Mouse (Mus musculus): ENCODE measurements at regions not wholly inside any gene's neighbourhood (a gene's known extent, or its start where the extent isn't known, plus 50 kb on each side); places are given as distances from the start of the nearest gene placed in this dataset.

DNA sequence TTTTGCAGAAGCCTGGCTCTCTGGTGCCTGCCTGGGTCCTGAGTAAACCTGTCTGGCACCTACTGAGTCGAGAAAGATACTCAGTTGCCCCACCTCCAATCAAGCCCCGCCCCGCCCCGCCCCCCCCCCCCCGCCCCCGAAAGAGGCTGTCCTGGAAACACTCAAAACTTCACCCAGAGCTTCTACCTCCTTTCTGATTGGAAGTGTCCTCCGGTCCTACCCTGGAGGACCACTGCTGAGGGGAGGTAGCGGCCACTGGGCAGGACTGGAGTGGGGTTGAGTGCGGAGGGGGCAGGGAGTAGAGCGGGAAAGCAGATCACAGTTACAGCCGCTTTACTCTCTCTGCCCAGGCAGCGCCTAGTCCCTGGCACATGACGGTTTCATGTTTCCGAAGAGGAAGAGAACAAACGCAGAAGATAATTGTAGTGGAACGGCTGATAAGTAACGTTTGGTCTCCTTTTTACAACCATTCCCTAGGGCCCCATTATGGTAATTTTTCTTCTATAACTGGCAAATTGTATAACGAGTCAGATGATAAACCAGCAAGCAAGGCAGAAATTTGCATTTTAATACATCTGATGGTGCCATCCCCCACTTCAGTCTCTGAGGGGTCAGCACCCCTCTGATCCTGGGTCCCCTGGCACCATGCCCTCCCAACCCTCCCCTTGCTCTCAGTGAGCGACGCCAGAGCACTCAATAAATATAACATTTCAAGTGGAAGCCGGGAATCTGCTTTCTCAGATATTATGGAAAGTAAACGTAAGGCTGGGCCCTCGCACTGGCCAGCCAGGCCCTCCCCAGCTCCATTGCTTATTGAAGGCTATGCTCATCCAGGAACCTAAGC, 221.5 kb upstream of the Rpl38 start:
- Histone ChIP-seq H3K27ac (ENCODE audit: low read depth, low read length) (no peak overlapping the region), H3K4me2 (replicated peaks; ENCODE audit: low read depth, low read length) (peak overlapping the region; percentile 47), H3K9ac (ENCODE audit: low read depth, low read length) (peak overlapping the region; percentile 23; the same call in 1 of the 2 replicates), H3K9me3 (ENCODE audit: control insufficient read depth, low read length) (no peaks in the 10 kb centered on the region), H3K27me3 (ENCODE audit: control insufficient read depth, insufficient read depth, low read length) (peaks cover 3% of the 10 kb centered on the region; the same call in 1 of the 2 replicates), H3K36me3 (ENCODE audit: control insufficient read depth, insufficient read depth, low read length) (no peaks in the 10 kb centered on the region), H3K4me1 (ENCODE audit: control insufficient read depth, insufficient read depth, low read length) (peaks cover 31% of the 10 kb centered on the region), H3K4me3 (ENCODE audit: low read length) (peak overlapping the region; percentile 20; the same call in 1 of the 2 replicates)
- 3% methylated on average over 23 of the region's 23 CpGs for WGBS
- ATAC-seq (ENCODE audit: low FRiP score, low TSS enrichment): peak; percentile 89

DNA sequence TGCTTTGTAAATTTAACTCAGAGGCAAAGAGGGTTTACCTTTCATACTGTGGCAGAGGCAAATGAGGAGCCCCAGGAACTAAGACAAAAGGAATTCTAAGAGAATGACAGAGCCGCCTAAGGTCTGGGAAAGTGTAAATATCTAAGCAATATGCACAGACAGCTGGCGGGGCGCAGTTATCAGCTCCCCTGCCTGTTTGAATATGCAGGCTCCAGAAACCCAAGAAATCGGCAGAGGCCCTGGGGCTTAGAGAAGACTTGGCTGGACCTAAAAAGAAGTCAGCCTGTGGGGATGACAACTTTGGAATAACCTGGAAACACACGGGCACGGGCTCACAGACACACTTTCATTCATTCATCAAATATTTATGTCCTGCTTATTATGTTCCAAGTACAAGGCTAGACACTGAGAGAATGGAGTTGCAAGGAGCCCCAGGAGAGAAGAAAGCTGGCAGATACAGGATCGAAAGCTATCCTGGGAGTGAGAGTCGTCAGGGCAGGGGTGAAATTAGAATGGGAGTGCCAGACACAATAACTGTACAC, 222.2 kb upstream of the Rpl38 start:
- ATAC-seq (ENCODE audit: low FRiP score, low TSS enrichment): no peak
- peak overlapping the region; percentile 20; the same call in 1 of the 2 replicates for H3K4me3 ChIP-seq (ENCODE audit: low read length)
- 11% methylated on average over 8 of the region's 8 CpGs for WGBS

DNA sequence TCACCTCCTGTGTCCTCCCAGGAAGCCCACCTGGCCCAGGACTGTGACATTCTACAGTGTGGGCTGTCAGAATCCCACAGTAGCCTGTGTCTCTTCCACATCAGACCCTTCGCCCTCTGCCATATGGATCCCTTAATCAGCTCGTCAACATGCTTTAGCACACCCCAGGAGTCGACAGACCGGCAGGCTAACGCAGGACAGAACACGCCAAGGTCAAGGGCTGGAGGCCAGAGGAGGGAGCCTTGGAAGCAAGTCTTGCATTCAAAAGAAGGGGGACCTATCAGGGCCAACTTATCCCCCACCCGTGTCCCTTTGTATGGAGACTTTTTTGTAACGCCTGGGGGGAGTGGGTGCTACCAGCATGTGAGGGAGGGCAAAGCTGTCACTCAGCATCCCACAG, 224.1 kb upstream of the Rpl38 start:
- no peak overlapping the region for H3K4me2 ChIP-seq (replicated peaks; ENCODE audit: low read depth, low read length)
- peaks cover 3% of the 10 kb centered on the region; the same call in 1 of the 2 replicates for H3K27me3 ChIP-seq (ENCODE audit: control insufficient read depth, insufficient read depth, low read length)
- peaks cover 31% of the 10 kb centered on the region for H3K4me1 ChIP-seq (ENCODE audit: control insufficient read depth, insufficient read depth, low read length)
- H3K9ac ChIP-seq (ENCODE audit: low read depth, low read length): no peak overlapping the region
- H3K36me3 ChIP-seq (ENCODE audit: control insufficient read depth, insufficient read depth, low read length): no peaks in the 10 kb centered on the region
- no peaks in the 10 kb centered on the region for H3K9me3 ChIP-seq (ENCODE audit: control insufficient read depth, low read length)
- H3K27ac ChIP-seq (ENCODE audit: low read depth, low read length): no peak overlapping the region
- no peak overlapping the region for H3K4me3 ChIP-seq (ENCODE audit: low read length)
- 16% methylated on average over 8 of the region's 8 CpGs for WGBS
- ATAC-seq (ENCODE audit: low FRiP score, low TSS enrichment): 0 out of 2 replicates have a peak, but pooled peaks have one; percentile 29

More for the DNA sequence above, 222.2 kb upstream of the Rpl38 start:
- H3K9ac ChIP-seq (ENCODE audit: low read depth, low read length): no peak overlapping the region
- peaks cover 3% of the 10 kb centered on the region; the same call in 1 of the 2 replicates for H3K27me3 ChIP-seq (ENCODE audit: control insufficient read depth, insufficient read depth, low read length)
- peak overlapping the region; percentile 47 for H3K4me2 ChIP-seq (replicated peaks; ENCODE audit: low read depth, low read length)
- H3K27ac ChIP-seq (ENCODE audit: low read depth, low read length): no peak overlapping the region; the same call in 1 of the 2 replicates
- H3K4me1 ChIP-seq (ENCODE audit: control insufficient read depth, insufficient read depth, low read length): peaks cover 31% of the 10 kb centered on the region
- no peaks in the 10 kb centered on the region for H3K36me3 ChIP-seq (ENCODE audit: control insufficient read depth, insufficient read depth, low read length)
- no peaks in the 10 kb centered on the region for H3K9me3 ChIP-seq (ENCODE audit: control insufficient read depth, low read length)

GRCm38 (mm10) chr11:114443444-114443843, 224.9 kb upstream of the Rpl38 start:
- Histone ChIP-seq H3K27me3 (ENCODE audit: control insufficient read depth, insufficient read depth, low read length) (peaks cover 3% of the 10 kb centered on the region; the same call in 1 of the 2 replicates), H3K9me3 (ENCODE audit: control insufficient read depth, low read length) (no peaks in the 10 kb centered on the region), H3K4me1 (ENCODE audit: control insufficient read depth, insufficient read depth, low read length) (peaks cover 27% of the 10 kb centered on the region), H3K9ac (ENCODE audit: low read depth, low read length) (no peak overlapping the region), H3K27ac (ENCODE audit: low read depth, low read length) (no peak overlapping the region), H3K4me3 (ENCODE audit: low read length) (no peak overlapping the region), H3K36me3 (ENCODE audit: control insufficient read depth, insufficient read depth, low read length) (no peaks in the 10 kb centered on the region), H3K4me2 (replicated peaks; ENCODE audit: low read depth, low read length) (no peak overlapping the region)
- 47% methylated on average over 5 of the region's 5 CpGs for WGBS
- no peak for ATAC-seq (ENCODE audit: low FRiP score, low TSS enrichment)

GRCm38 (mm10) chr11:114439314-114439713, 229.0 kb upstream of the Rpl38 start:
- H3K4me3 ChIP-seq (ENCODE audit: low read length): no peak overlapping the region
- H3K27me3 ChIP-seq (ENCODE audit: control insufficient read depth, insufficient read depth, low read length): no peaks in the 10 kb centered on the region; the same call in 1 of the 2 replicates

DNA sequence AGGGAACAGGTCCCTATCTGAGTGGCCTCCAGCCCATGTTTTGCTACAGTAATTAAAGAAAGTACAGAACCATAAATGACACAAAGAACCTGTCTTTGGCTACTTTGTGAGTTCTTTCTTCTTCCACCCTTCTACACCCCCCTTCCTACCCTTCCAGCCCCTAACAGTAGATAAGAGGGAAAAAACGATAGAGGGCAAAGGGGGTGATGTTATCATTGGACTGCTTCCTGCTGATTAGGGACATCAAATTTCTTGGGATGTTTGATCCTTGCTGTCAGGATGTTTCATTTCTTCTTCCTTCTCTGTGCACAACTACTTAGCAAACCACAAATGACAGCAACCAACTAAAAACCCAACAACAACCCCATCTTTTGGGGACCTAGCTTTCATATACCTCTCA, 232.5 kb upstream of the Rpl38 start:
- Histone ChIP-seq H3K9ac (ENCODE audit: low read depth, low read length) (no peak overlapping the region), H3K36me3 (ENCODE audit: control insufficient read depth, insufficient read depth, low read length) (no peaks in the 10 kb centered on the region), H3K27ac (ENCODE audit: low read depth, low read length) (no peak overlapping the region), H3K9me3 (ENCODE audit: control insufficient read depth, low read length) (no peaks in the 10 kb centered on the region), H3K27me3 (ENCODE audit: control insufficient read depth, insufficient read depth, low read length) (peaks cover 4% of the 10 kb centered on the region; the same call in 1 of the 2 replicates), H3K4me2 (replicated peaks; ENCODE audit: low read depth, low read length) (no peak overlapping the region), H3K4me3 (ENCODE audit: low read length) (no peak overlapping the region), H3K4me1 (ENCODE audit: control insufficient read depth, insufficient read depth, low read length) (no peaks in the 10 kb centered on the region)
- no peak for ATAC-seq (ENCODE audit: low FRiP score, low TSS enrichment)
- 35% methylated on average over 1 of the region's 1 CpGs for WGBS

More at GRCm38 (mm10) chr11:114439314-114439713, 229.0 kb upstream of the Rpl38 start:
- Histone ChIP-seq H3K9ac (ENCODE audit: low read depth, low read length) (no peak overlapping the region), H3K9me3 (ENCODE audit: control insufficient read depth, low read length) (no peaks in the 10 kb centered on the region), H3K4me2 (replicated peaks; ENCODE audit: low read depth, low read length) (no peak overlapping the region), H3K4me1 (ENCODE audit: control insufficient read depth, insufficient read depth, low read length) (peaks cover 7% of the 10 kb centered on the region; the same call in 1 of the 2 replicates), H3K36me3 (ENCODE audit: control insufficient read depth, insufficient read depth, low read length) (no peaks in the 10 kb centered on the region), H3K27ac (ENCODE audit: low read depth, low read length) (no peak overlapping the region)
- 86% methylated on average over 4 of the region's 4 CpGs for WGBS
- no peak for ATAC-seq (ENCODE audit: low FRiP score, low TSS enrichment)

- no peak overlapping the region for H3K4me3 ChIP-seq (ENCODE audit: low read length)
- H3K9me3 ChIP-seq (ENCODE audit: control insufficient read depth, low read length): no peaks in the 10 kb centered on the region
- no peak overlapping the region for H3K27ac ChIP-seq (ENCODE audit: low read depth, low read length)
- ATAC-seq (ENCODE audit: low FRiP score, low TSS enrichment): no peak
- H3K36me3 ChIP-seq (ENCODE audit: control insufficient read depth, insufficient read depth, low read length): no peaks in the 10 kb centered on the region
- H3K4me1 ChIP-seq (ENCODE audit: control insufficient read depth, insufficient read depth, low read length): no peaks in the 10 kb centered on the region
- peaks cover 4% of the 10 kb centered on the region; the same call in 1 of the 2 replicates for H3K27me3 ChIP-seq (ENCODE audit: control insufficient read depth, insufficient read depth, low read length)
- H3K9ac ChIP-seq (ENCODE audit: low read depth, low read length): no peak overlapping the region
- 25% methylated on average over 5 of the region's 5 CpGs for WGBS
- no peak overlapping the region for H3K4me2 ChIP-seq (replicated peaks; ENCODE audit: low read depth, low read length)
Observed at GRCm38 (mm10) chr11:114433561-114433960, 234.8 kb upstream of the Rpl38 start.

DNA sequence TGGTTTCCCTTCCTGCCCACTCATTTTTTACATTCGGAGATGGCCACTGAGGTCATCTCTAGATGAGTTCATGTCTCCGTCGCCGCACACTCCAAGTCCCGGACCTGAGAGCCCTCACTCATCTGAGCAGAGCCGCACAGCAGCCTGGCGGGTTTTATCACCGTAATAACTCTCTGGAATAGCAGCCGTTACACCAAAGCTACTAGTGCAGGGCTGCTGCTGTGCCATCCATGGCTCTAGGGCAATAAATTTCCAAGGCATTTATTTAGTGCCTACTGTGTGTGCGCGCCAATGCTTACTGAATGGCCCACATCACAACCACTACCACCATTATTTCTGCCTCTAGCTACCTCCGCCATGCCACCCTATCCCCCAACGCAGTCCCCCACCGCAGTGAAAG, 242.9 kb upstream of the Rpl38 start:
- no peaks in the 10 kb centered on the region for H3K27me3 ChIP-seq (ENCODE audit: control insufficient read depth, insufficient read depth, low read length)
- H3K9me3 ChIP-seq (ENCODE audit: control insufficient read depth, low read length): no peaks in the 10 kb centered on the region
- H3K4me2 ChIP-seq (replicated peaks; ENCODE audit: low read depth, low read length): no peak overlapping the region
- H3K4me1 ChIP-seq (ENCODE audit: control insufficient read depth, insufficient read depth, low read length): no peaks in the 10 kb centered on the region
- H3K36me3 ChIP-seq (ENCODE audit: control insufficient read depth, insufficient read depth, low read length): no peaks in the 10 kb centered on the region
- no peak for ATAC-seq (ENCODE audit: low FRiP score, low TSS enrichment)
- WGBS: 43% methylated on average over 14 of the region's 14 CpGs
- H3K4me3 ChIP-seq (ENCODE audit: low read length): no peak overlapping the region
- no peak overlapping the region for H3K9ac ChIP-seq (ENCODE audit: low read depth, low read length)
- no peak overlapping the region for H3K27ac ChIP-seq (ENCODE audit: low read depth, low read length)

GRCm38 (mm10) chr11:114423322-114423721, 245.0 kb upstream of the Rpl38 start:
- no peaks in the 10 kb centered on the region for H3K27me3 ChIP-seq (ENCODE audit: control insufficient read depth, insufficient read depth, low read length)
- 66% methylated on average over 19 of the region's 19 CpGs for WGBS
- no peak for ATAC-seq (ENCODE audit: low FRiP score, low TSS enrichment)
- H3K36me3 ChIP-seq (ENCODE audit: control insufficient read depth, insufficient read depth, low read length): no peaks in the 10 kb centered on the region
- no peak overlapping the region for H3K4me2 ChIP-seq (replicated peaks; ENCODE audit: low read depth, low read length)
- H3K27ac ChIP-seq (ENCODE audit: low read depth, low read length): no peak overlapping the region
- no peaks in the 10 kb centered on the region for H3K4me1 ChIP-seq (ENCODE audit: control insufficient read depth, insufficient read depth, low read length)
- H3K4me3 ChIP-seq (ENCODE audit: low read length): no peak overlapping the region
- no peak overlapping the region for H3K9ac ChIP-seq (ENCODE audit: low read depth, low read length)
- 0 out of 2 replicates have a peak, but pooled peaks cover 4% of the 10 kb centered on the region for H3K9me3 ChIP-seq (ENCODE audit: control insufficient read depth, low read length)

Measured in kidney, embryonic 14.5 days (tissue).